Mouse (Mus musculus) forebrain, embryonic 16.5 days (tissue): Measurements from ENCODE around the gene Atxn1. TPM values are rescaled to one million over a fixed set of nuclear protein-coding genes. Genes with fewer than 3 reads are reported as not detected.

Experiments used
- ATAC-seq: fragments of 200-750 bp; cut with Nextera tagmentation; 2 replicates; pipeline ENCODE4 v1.8.0; 2017; ENCODE audit warnings: mild to moderate bottlenecking, moderate library complexity
- H3K27ac ChIP-seq: fragments of 300-500 bp; sonication (generic); 2 replicates; pipeline ENCODE4 v1.5.1; 2014; ENCODE audit warnings: low read length, control low read depth
- H3K27me3 ChIP-seq: fragments of 300-500 bp; sonication (generic); replicated peaks from 2 replicates; pipeline ENCODE4 v1.6.1; 2014; ENCODE audit warnings: low read length; ENCODE audit not compliant: control insufficient read depth, insufficient read depth
- H3K36me3 ChIP-seq: fragments of 300-500 bp; sonication (generic); 2 replicates; pipeline ENCODE4 v1.6.1; 2014; ENCODE audit not compliant: control insufficient read depth, insufficient read depth
- H3K4me1 ChIP-seq: fragments of 300-500 bp; sonication (generic); replicated peaks from 2 replicates; pipeline ENCODE4 v1.6.1; 2014; ENCODE audit warnings: low read length; ENCODE audit not compliant: control insufficient read depth, insufficient read depth
- H3K4me2 ChIP-seq: fragments of 300-500 bp; sonication (generic); 2 replicates; pipeline ENCODE4 v1.6.1; 2014; ENCODE audit warnings: mild to moderate bottlenecking, low read length, control low read depth
- H3K4me3 ChIP-seq: fragments of 300-500 bp; sonication (generic); replicated peaks from 2 replicates; pipeline ENCODE4 v1.5.1; 2014; ENCODE audit warnings: mild to moderate bottlenecking, low read length, control low read depth
- H3K9ac ChIP-seq: fragments of 300-500 bp; sonication (generic); replicated peaks from 2 replicates; pipeline ENCODE4 v1.6.1; 2014; ENCODE audit warnings: low read depth, low read length, control low read depth
- H3K9me3 ChIP-seq: fragments of 300-500 bp; sonication (generic); 2 replicates; pipeline ENCODE4 v1.6.1; 2016; ENCODE audit warnings: low read length; ENCODE audit not compliant: control insufficient read depth
- WGBS: fragments of 180-500 bp; shearing (Covaris S2); extraction: QIAGEN DNeasy Blood & Tissue Kit; methylation state at CpG from one replicate; pipeline ENCODE4 v1.1.7; 2014; 5-methylcytosine and 5-hydroxymethylcytosine counted together
- polyA plus RNA-seq: library from polyadenylated mRNA; unstranded; fragments of >200 nt; fragmentation: Nextera tagmentation; extraction: Ambion mirVana; gene quantifications from 2 replicates; pipeline ENCODE4 v1.2.1, GENCODE M21; 2015

Atxn1 gene
- polyA plus RNA-seq, 1 experiment from 2014 or later, result 15.3 TPM

GRCm38 (mm10) chr13:45821764-45822490 is 142.9 kb downstream of the Atxn1 start:
- Histone ChIP-seq H3K27me3 (no peaks in the 10 kb centered on the region), H3K4me1 (peaks cover 2% of the 10 kb centered on the region; the same call in 1 of the 2 replicates), H3K4me2 (no peak overlapping the region), H3K27ac (peak overlapping the region; percentile 58), H3K4me3 (no peak overlapping the region), H3K9me3 (no peaks in the 10 kb centered on the region), H3K9ac (no peak overlapping the region), H3K36me3 (no peaks in the 10 kb centered on the region)
- peak; percentile 65 for ATAC-seq
- 79% methylated on average over 7 of the region's 7 CpGs for WGBS

- WGBS, result 39% methylated on average over 15 of the region's 15 CpGs
- Histone ChIP-seq H3K9me3 (no peaks in the 10 kb centered on the region), H3K27ac (no peak overlapping the region; the same call in 1 of the 2 replicates), H3K4me2 (no peak overlapping the region), H3K4me3 (no peak overlapping the region), H3K27me3 (no peaks in the 10 kb centered on the region), H3K4me1 (peaks cover 2% of the 10 kb centered on the region; the same call in 1 of the 2 replicates), H3K36me3 (no peaks in the 10 kb centered on the region), H3K9ac (no peak overlapping the region)
- ATAC-seq, result no peak
Observed at GRCm38 (mm10) chr13:45820473-45821230, 144.2 kb downstream of the Atxn1 start.

- H3K9ac ChIP-seq, result no peak overlapping the region
- H3K27ac ChIP-seq, result no peak overlapping the region
- no peaks in the 10 kb centered on the region for H3K27me3 ChIP-seq
- no peak for ATAC-seq
- H3K36me3 ChIP-seq, result no peaks in the 10 kb centered on the region
- H3K4me2 ChIP-seq, result no peak overlapping the region
- H3K4me3 ChIP-seq, result no peak overlapping the region
- no peaks in the 10 kb centered on the region for H3K9me3 ChIP-seq
- WGBS, result 48% methylated on average over 1 of the region's 1 CpGs
- H3K4me1 ChIP-seq, result peaks cover 2% of the 10 kb centered on the region; the same call in 1 of the 2 replicates
Observed at GRCm38 (mm10) chr13:45816670-45817069, 148.1 kb downstream of the Atxn1 start.

GRCm38 (mm10) chr13:45809777-45810410 is 154.9 kb downstream of the Atxn1 start:
- H3K4me1 ChIP-seq, result peaks cover 29% of the 10 kb centered on the region
- WGBS, result 45% methylated on average over 16 of the region's 16 CpGs
- no peak overlapping the region for H3K27ac ChIP-seq
- H3K4me2 ChIP-seq, result no peak overlapping the region
- H3K9me3 ChIP-seq, result no peaks in the 10 kb centered on the region
- no peaks in the 10 kb centered on the region for H3K27me3 ChIP-seq
- ATAC-seq, result no peak
- no peaks in the 10 kb centered on the region for H3K36me3 ChIP-seq
- no peak overlapping the region for H3K4me3 ChIP-seq
- H3K9ac ChIP-seq, result no peak overlapping the region

GRCm38 (mm10) chr13:45807593-45808043 is 157.2 kb downstream of the Atxn1 start:
- Histone ChIP-seq H3K36me3 (no peaks in the 10 kb centered on the region), H3K9ac (no peak overlapping the region), H3K9me3 (no peaks in the 10 kb centered on the region), H3K27me3 (no peaks in the 10 kb centered on the region), H3K27ac (no peak overlapping the region), H3K4me2 (peak overlapping the region; percentile 45), H3K4me1 (peaks cover 29% of the 10 kb centered on the region), H3K4me3 (peak overlapping the region; percentile 26)
- 4% methylated on average over 18 of the region's 18 CpGs for WGBS
- ATAC-seq, result peak; percentile 43

- peak overlapping the region; percentile 43 for H3K27ac ChIP-seq
- ATAC-seq, result no peak
- H3K4me2 ChIP-seq, result peak overlapping the region; percentile 45
- H3K36me3 ChIP-seq, result no peaks in the 10 kb centered on the region
- H3K4me1 ChIP-seq, result peaks cover 31% of the 10 kb centered on the region
- WGBS, result 6% methylated on average over 18 of the region's 18 CpGs
- H3K27me3 ChIP-seq, result no peaks in the 10 kb centered on the region
- no peaks in the 10 kb centered on the region for H3K9me3 ChIP-seq
- peak overlapping the region; percentile 26 for H3K4me3 ChIP-seq
- no peak overlapping the region for H3K9ac ChIP-seq
Observed at GRCm38 (mm10) chr13:45806600-45807525, 157.9 kb downstream of the Atxn1 start.

GRCm38 (mm10) chr13:45805915-45806599 is 158.8 kb downstream of the Atxn1 start:
- Histone ChIP-seq H3K27me3 (no peaks in the 10 kb centered on the region), H3K27ac (peak overlapping the region; percentile 43), H3K9ac (no peak overlapping the region), H3K4me1 (peaks cover 31% of the 10 kb centered on the region), H3K9me3 (no peaks in the 10 kb centered on the region), H3K4me3 (no peak overlapping the region), H3K36me3 (no peaks in the 10 kb centered on the region), H3K4me2 (no peak overlapping the region)
- peak; percentile 67 for ATAC-seq
- whole genome bisulfite sequencing, result 2% methylated on average over 9 of the region's 9 CpGs

- H3K36me3 ChIP-seq, result no peaks in the 10 kb centered on the region
- H3K4me1 ChIP-seq, result peaks cover 23% of the 10 kb centered on the region
- no peak overlapping the region for H3K4me2 ChIP-seq
- H3K4me3 ChIP-seq, result no peak overlapping the region
- 89% methylated on average over 15 of the region's 15 CpGs for WGBS
- no peaks in the 10 kb centered on the region for H3K9me3 ChIP-seq
- no peak overlapping the region for H3K27ac ChIP-seq
- H3K9ac ChIP-seq, result no peak overlapping the region
- no peak for ATAC-seq
- no peaks in the 10 kb centered on the region for H3K27me3 ChIP-seq
Observed at GRCm38 (mm10) chr13:45802620-45803410, 162.0 kb downstream of the Atxn1 start.
